Mouse (Mus musculus): ENCODE data around the gene Slc26a3. TPM values are rescaled to one million over a fixed set of nuclear protein-coding genes. Genes with fewer than 3 reads are reported as not detected.
"Not testable (repeated sequence)": the region's sequence is repeated elsewhere in the genome, so short reads cannot be mapped to it uniquely, and the experiment has no call there.

Gene Slc26a3
- polyA plus RNA-seq, 1 experiment: not detected

- Histone ChIP-seq H3K4me1 (ENCODE audit: control insufficient read depth, insufficient read depth, insufficient read length) (no peaks in the 10 kb centered on the region), H3K27me3 (ENCODE audit: control insufficient read depth, insufficient read depth, low read length) (no peaks in the 10 kb centered on the region), H3K4me3 (ENCODE audit: extremely low read depth, insufficient read depth, insufficient read length) (no peak overlapping the region), H3K36me3 (ENCODE audit: control insufficient read depth, insufficient read depth, low read length) (no peaks in the 10 kb centered on the region), H3K27ac (ENCODE audit: insufficient read depth, low read length) (no peak overlapping the region)
- no peak for DNase-seq (ENCODE audit: low read depth in 1 of 2, low spot score in 2 of 2)
- WGBS: 92% methylated on average over 9 of the region's 9 CpGs
- TF ChIP-seq CTCF (IDR thresholded peaks at IDR 0.05; ENCODE audit: extremely low read depth, insufficient read depth, insufficient read length, insufficient replicate concordance) (no peak), POLR2A (IDR thresholded peaks at IDR 0.05; ENCODE audit: low read depth, low read length) (no peak)
These were observed 65.6 kb downstream of the Slc26a3 start for GRCm38 (mm10) chr12:31456271-31456670.

GRCm38 (mm10) chr12:31458474-31458873 lies 67.8 kb downstream of the Slc26a3 start:
- H3K4me3 ChIP-seq (ENCODE audit: extremely low read depth, insufficient read depth, insufficient read length): no peak overlapping the region
- 82% methylated on average over 4 of the region's 4 CpGs for WGBS
- no peak for TF ChIP-seq CTCF (IDR thresholded peaks at IDR 0.05; ENCODE audit: extremely low read depth, insufficient read depth, insufficient read length, insufficient replicate concordance)
- no peak for TF ChIP-seq POLR2A (IDR thresholded peaks at IDR 0.05; ENCODE audit: low read depth, low read length)
- no peaks in the 10 kb centered on the region for H3K27me3 ChIP-seq (ENCODE audit: control insufficient read depth, insufficient read depth, low read length)
- DNase-seq (ENCODE audit: low read depth in 1 of 2, low spot score in 2 of 2): no peak
- H3K36me3 ChIP-seq (ENCODE audit: control insufficient read depth, insufficient read depth, low read length): no peaks in the 10 kb centered on the region
- no peaks in the 10 kb centered on the region for H3K4me1 ChIP-seq (ENCODE audit: control insufficient read depth, insufficient read depth, insufficient read length)
- H3K27ac ChIP-seq (ENCODE audit: insufficient read depth, low read length): no peak overlapping the region

DNA sequence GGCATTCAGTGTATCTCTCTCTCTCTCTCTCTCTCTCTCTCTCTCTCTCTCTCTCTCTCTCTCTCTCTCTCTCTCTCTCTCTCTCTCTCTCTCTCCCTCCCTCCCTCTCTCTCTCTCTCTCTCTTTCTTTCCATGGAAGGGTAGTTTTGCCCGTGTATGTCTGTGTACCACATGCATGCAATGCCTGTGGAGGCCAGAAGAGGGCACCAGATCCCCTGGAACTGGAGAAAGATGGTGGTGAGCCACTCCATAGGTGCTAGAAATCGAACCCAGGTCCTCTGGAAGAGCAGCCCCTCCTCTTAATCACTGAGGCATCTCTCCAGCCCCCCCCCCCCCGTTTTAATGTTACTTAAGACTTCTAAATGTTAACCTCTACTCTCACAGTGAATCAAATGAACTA lies 69.6 kb downstream of the Slc26a3 start:
- H3K36me3 ChIP-seq (ENCODE audit: control insufficient read depth, insufficient read depth, low read length); H3K27me3 ChIP-seq (ENCODE audit: control insufficient read depth, insufficient read depth, low read length); H3K4me1 ChIP-seq (ENCODE audit: control insufficient read depth, insufficient read depth, insufficient read length); DNase-seq (ENCODE audit: low read depth in 1 of 2, low spot score in 2 of 2); H3K27ac ChIP-seq (ENCODE audit: insufficient read depth, low read length); H3K4me3 ChIP-seq (ENCODE audit: extremely low read depth, insufficient read depth, insufficient read length): not testable (repeated sequence)
- 31% methylated on average over 3 of the region's 3 CpGs for WGBS
- peak; percentile 35; the same call in 1 of the 2 replicates for TF ChIP-seq CTCF (IDR thresholded peaks at IDR 0.05; ENCODE audit: extremely low read depth, insufficient read depth, insufficient read length, insufficient replicate concordance)

DNA sequence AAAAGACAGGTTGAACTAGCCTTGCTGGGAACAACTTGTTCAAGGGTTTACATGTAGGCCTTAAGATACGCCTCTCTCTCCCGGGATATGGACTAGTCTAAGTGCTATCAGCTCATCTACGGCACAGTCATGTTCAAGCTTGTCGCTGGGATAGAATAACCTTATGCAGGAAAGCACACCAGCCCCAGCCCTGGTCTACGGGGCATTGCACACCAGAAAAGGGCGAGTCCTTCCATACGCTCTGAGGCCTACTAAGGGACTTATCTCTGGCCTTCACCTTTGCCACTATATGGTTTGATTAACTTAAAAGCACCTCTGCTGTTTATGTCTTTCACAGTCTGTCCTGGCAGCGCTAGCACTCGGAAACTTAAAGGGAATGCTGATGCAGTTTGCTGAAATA lies 70.7 kb downstream of the Slc26a3 start:
- DNase-seq (ENCODE audit: low read depth in 1 of 2, low spot score in 2 of 2): no peak
- no peaks in the 10 kb centered on the region for H3K4me1 ChIP-seq (ENCODE audit: control insufficient read depth, insufficient read depth, insufficient read length)
- H3K4me3 ChIP-seq (ENCODE audit: extremely low read depth, insufficient read depth, insufficient read length): no peak overlapping the region
- H3K36me3 ChIP-seq (ENCODE audit: control insufficient read depth, insufficient read depth, low read length): no peaks in the 10 kb centered on the region
- H3K27me3 ChIP-seq (ENCODE audit: control insufficient read depth, insufficient read depth, low read length): no peaks in the 10 kb centered on the region
- TF ChIP-seq CTCF (IDR thresholded peaks at IDR 0.05; ENCODE audit: extremely low read depth, insufficient read depth, insufficient read length, insufficient replicate concordance) (no peak), POLR2A (IDR thresholded peaks at IDR 0.05; ENCODE audit: low read depth, low read length) (no peak)
- 94% methylated on average over 9 of the region's 9 CpGs for WGBS
- H3K27ac ChIP-seq (ENCODE audit: insufficient read depth, low read length): no peak overlapping the region

- no peak overlapping the region for H3K27ac ChIP-seq (ENCODE audit: insufficient read depth, low read length)
- H3K4me3 ChIP-seq (ENCODE audit: extremely low read depth, insufficient read depth, insufficient read length): no peak overlapping the region
- H3K27me3 ChIP-seq (ENCODE audit: control insufficient read depth, insufficient read depth, low read length): no peaks in the 10 kb centered on the region
- no peaks in the 10 kb centered on the region for H3K36me3 ChIP-seq (ENCODE audit: control insufficient read depth, insufficient read depth, low read length)
- DNase-seq (ENCODE audit: low read depth in 1 of 2, low spot score in 2 of 2): no peak
- H3K4me1 ChIP-seq (ENCODE audit: control insufficient read depth, insufficient read depth, insufficient read length): no peaks in the 10 kb centered on the region
- WGBS: 87% methylated on average over 4 of the region's 4 CpGs
- TF ChIP-seq CTCF (IDR thresholded peaks at IDR 0.05; ENCODE audit: extremely low read depth, insufficient read depth, insufficient read length, insufficient replicate concordance): no peak
- no peak for TF ChIP-seq POLR2A (IDR thresholded peaks at IDR 0.05; ENCODE audit: low read depth, low read length)
These were observed 71.9 kb downstream of the Slc26a3 start for GRCm38 (mm10) chr12:31462615-31463014.

GRCm38 (mm10) chr12:31478182-31478581 lies 87.5 kb downstream of the Slc26a3 start:
- not testable (repeated sequence) for H3K27me3 ChIP-seq (ENCODE audit: control insufficient read depth, insufficient read depth, low read length); H3K4me3 ChIP-seq (ENCODE audit: extremely low read depth, insufficient read depth, insufficient read length); H3K4me1 ChIP-seq (ENCODE audit: control insufficient read depth, insufficient read depth, insufficient read length); H3K36me3 ChIP-seq (ENCODE audit: control insufficient read depth, insufficient read depth, low read length); DNase-seq (ENCODE audit: low read depth in 1 of 2, low spot score in 2 of 2); H3K27ac ChIP-seq (ENCODE audit: insufficient read depth, low read length)
- 93% methylated on average over 4 of the region's 6 CpGs for WGBS

DNA sequence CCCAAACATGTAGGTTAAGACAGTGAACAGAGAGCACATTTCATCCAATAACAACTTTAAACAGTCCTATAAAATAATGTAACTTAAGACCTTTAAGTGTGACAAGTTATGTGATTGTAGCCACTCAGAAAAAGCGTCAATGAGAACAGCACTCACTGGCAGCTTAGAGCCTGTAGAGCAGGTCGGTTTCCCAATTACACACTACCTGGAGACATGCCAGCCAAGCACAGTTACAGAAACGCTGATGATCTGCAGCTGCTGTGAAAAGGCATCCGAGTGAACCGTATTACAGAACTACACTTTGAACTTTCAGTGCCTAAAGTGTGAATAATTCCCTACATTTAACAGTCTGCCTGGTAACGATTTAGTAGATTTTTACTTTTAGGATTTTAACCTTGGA lies 95.8 kb downstream of the Slc26a3 start:
- Histone ChIP-seq H3K27me3 (ENCODE audit: control insufficient read depth, insufficient read depth, low read length) (no peaks in the 10 kb centered on the region), H3K36me3 (ENCODE audit: control insufficient read depth, insufficient read depth, low read length) (peaks cover 22% of the 10 kb centered on the region), H3K4me3 (ENCODE audit: extremely low read depth, insufficient read depth, insufficient read length) (no peak overlapping the region), H3K4me1 (ENCODE audit: control insufficient read depth, insufficient read depth, insufficient read length) (no peaks in the 10 kb centered on the region), H3K27ac (ENCODE audit: insufficient read depth, low read length) (no peak overlapping the region)
- no peak for DNase-seq (ENCODE audit: low read depth in 1 of 2, low spot score in 2 of 2)
- WGBS: 88% methylated on average over 6 of the region's 6 CpGs
- TF ChIP-seq POLR2A (IDR thresholded peaks at IDR 0.05; ENCODE audit: low read depth, low read length): no peak
- TF ChIP-seq CTCF (IDR thresholded peaks at IDR 0.05; ENCODE audit: extremely low read depth, insufficient read depth, insufficient read length, insufficient replicate concordance): no peak
